Comparison of ENCODE assay signal across 8 mouse cellular contexts in the genomic region with DNA sequence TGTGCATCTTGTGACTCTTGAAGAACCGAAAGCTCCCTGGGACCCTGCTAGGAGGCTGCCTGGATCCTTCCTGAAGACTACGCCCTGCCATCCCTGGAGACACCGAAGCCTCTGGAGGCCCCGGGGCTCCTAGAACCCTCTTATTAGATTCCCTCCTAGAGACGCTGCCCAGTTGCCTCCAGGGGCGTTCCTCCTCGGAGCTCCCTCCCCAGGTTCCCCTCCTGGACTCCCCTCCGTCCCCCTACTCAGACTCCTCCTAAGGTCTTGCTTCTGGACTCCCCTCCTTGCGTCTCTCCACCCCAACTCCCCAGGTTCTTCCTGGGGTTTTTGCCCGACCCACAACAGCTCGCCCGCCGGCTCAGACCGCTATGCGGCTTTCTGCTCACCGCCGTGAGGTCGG. TPM values are rescaled to one million over a fixed set of nuclear protein-coding genes. Genes with fewer than 3 reads are reported as not detected.
DNase-seq lines count a peak whose midpoint lies in the region; ATAC-seq and TF ChIP-seq lines count a peak whose summit lies in the region.

No protein-coding gene starts in this region.

- no peaks in the 10 kb centered on the region for H3K9me3 ChIP-seq in hindbrain, postnatal 0 days (ENCODE audit: low read length)
- no peaks in the 10 kb centered on the region for H3K9me3 ChIP-seq in midbrain, embryonic 10.5 days (replicated peaks)

- peak overlapping the region; percentile 72 for H3K9ac ChIP-seq in hindbrain, postnatal 0 days (replicated peaks; ENCODE audit: low read length)

- DNase-seq in cerebellum, adult 11-12 months: no peak
- DNase-seq in thymus, adult 2 months: no peak
- DNase-seq in thymus, postnatal 25 days: no peak
- peak; percentile 28 for DNase-seq in hindbrain, postnatal 0 days (ENCODE audit: low spot score)
- no peak for DNase-seq in midbrain, embryonic 10.5 days (ENCODE audit: low spot score)
- DNase-seq in ovary, postnatal 36 days (ENCODE audit: low spot score): no peak
- no peak for DNase-seq in left cerebral cortex, adult 8-10 months (ENCODE audit: low spot score in 2 of 2)

- H3K27me3 ChIP-seq in thymus, adult 2 months (ENCODE audit: control insufficient read depth, insufficient read depth, low read length): no peaks in the 10 kb centered on the region
- H3K27me3 ChIP-seq in hindbrain, postnatal 0 days (ENCODE audit: insufficient read depth, low read length): no peaks in the 10 kb centered on the region
- H3K27me3 ChIP-seq in midbrain, embryonic 10.5 days (ENCODE audit: low read depth, poor library complexity, severe bottlenecking): no peaks in the 10 kb centered on the region

- no peaks in the 10 kb centered on the region for H3K36me3 ChIP-seq in thymus, adult 2 months (ENCODE audit: control insufficient read depth, insufficient read depth, low read length)
- no peaks in the 10 kb centered on the region for H3K36me3 ChIP-seq in hindbrain, postnatal 0 days (ENCODE audit: insufficient read depth, low read length)
- peaks cover 13% of the 10 kb centered on the region for H3K36me3 ChIP-seq in midbrain, embryonic 10.5 days

- TF ChIP-seq CTCF in thymus, adult 2 months (IDR thresholded peaks at IDR 0.05; ENCODE audit: borderline replicate concordance, control insufficient read depth, extremely low read depth, insufficient read depth, low read length, poor library complexity): no peak
- TF ChIP-seq CTCF in hindbrain, postnatal 0 days (IDR thresholded peaks at IDR 0.05; ENCODE audit: low read depth): no peak

- 4% methylated on average over 18 of the region's 18 CpGs for WGBS in thymus, adult 2 months
- WGBS in hindbrain, postnatal 0 days: under 1% methylated on average over 18 of the region's 18 CpGs
- WGBS in midbrain, embryonic 10.5 days: under 1% methylated on average over 18 of the region's 18 CpGs

- TF ChIP-seq POLR2A in thymus, adult 2 months (IDR thresholded peaks at IDR 0.05; ENCODE audit: control insufficient read depth, extremely low read depth, insufficient read depth, low read length, poor library complexity): no peak

- peak; percentile 42; the same call in 1 of the 2 replicates for ATAC-seq in cerebellum, adult (ENCODE audit: insufficient number of reproducible peaks, low FRiP score, low TSS enrichment)
- ATAC-seq in hindbrain, postnatal 0 days: no peak; the same call in 1 of the 2 replicates

- no peak overlapping the region for H3K27ac ChIP-seq in thymus, adult 2 months (ENCODE audit: control insufficient read depth, insufficient read depth, low read length)
- H3K27ac ChIP-seq in hindbrain, postnatal 0 days: peak overlapping the region; percentile 60
- peak overlapping the region; percentile 93 for H3K27ac ChIP-seq in midbrain, embryonic 10.5 days (replicated peaks)

- H3K4me3 ChIP-seq in thymus, adult 2 months (ENCODE audit: control insufficient read depth, insufficient read depth, low read length): peak overlapping the region; percentile 59
- peak overlapping the region; percentile 71 for H3K4me3 ChIP-seq in hindbrain, postnatal 0 days (ENCODE audit: low read length)
- H3K4me3 ChIP-seq in midbrain, embryonic 10.5 days: peak overlapping the region; percentile 82

- peak overlapping the region; percentile 90 for H3K4me2 ChIP-seq in hindbrain, postnatal 0 days (ENCODE audit: low read depth, low read length)

- H3K4me1 ChIP-seq in thymus, adult 2 months (replicated peaks; ENCODE audit: control insufficient read depth, insufficient read depth, low read length): peaks cover 14% of the 10 kb centered on the region
- H3K4me1 ChIP-seq in hindbrain, postnatal 0 days (ENCODE audit: insufficient read depth, low read length): peaks cover 14% of the 10 kb centered on the region
- H3K4me1 ChIP-seq in midbrain, embryonic 10.5 days: peaks cover 41% of the 10 kb centered on the region

RNA-seq across cellular contexts. Expression of a gene that starts 0.4 kb away (rescaled TPM):
- 24.1 and 27.2 TPM in 2 replicates for polyA plus RNA-seq in thymus, adult 2 months (2012; rRNA removed)
- 14.1 and 16.3 TPM in 2 replicates for total RNA-seq in hindbrain, postnatal 0 days (2014; rRNA removed)
- polyA plus RNA-seq in hindbrain, postnatal 0 days (2015; fragmentation: Nextera tagmentation; extraction: Ambion mirVana): 11.9 and 15.0 TPM in 2 replicates
- polyA plus RNA-seq in midbrain, embryonic 10.5 days (2016; fragmentation: Nextera tagmentation; extraction: Ambion mirVana): 26.5 and 26.6 TPM in 2 replicates
- total RNA-seq in left cerebral cortex, adult 8-10 months (2022): 10 to 100 TPM; 20.9 to 27.5 (median 22.3) TPM

RNA-seq across cellular contexts. Expression of a gene that starts 11.9 kb away (rescaled TPM):
- 145 and 165 TPM in 2 replicates for polyA plus RNA-seq in thymus, adult 2 months (2012; rRNA removed)
- 156 and 159 TPM in 2 replicates for total RNA-seq in hindbrain, postnatal 0 days (2014; rRNA removed)
- 304 and 314 TPM in 2 replicates for polyA plus RNA-seq in hindbrain, postnatal 0 days (2015; fragmentation: Nextera tagmentation; extraction: Ambion mirVana)
- 965 and 1,091 TPM in 2 replicates for polyA plus RNA-seq in midbrain, embryonic 10.5 days (2016; fragmentation: Nextera tagmentation; extraction: Ambion mirVana)
- total RNA-seq in left cerebral cortex, adult 8-10 months (2022): 100 to 1,000 TPM; 162 to 172 (median 168) TPM

RNA-seq across cellular contexts. Expression of a gene that starts 54.7 kb away (rescaled TPM):
- polyA plus RNA-seq in thymus, adult 2 months (2012; rRNA removed): 0.11 and 0.17 TPM in 2 replicates
- total RNA-seq in hindbrain, postnatal 0 days (2014; rRNA removed): 18.9 and 20.9 TPM in 2 replicates
- 4.5 and 4.6 TPM in 2 replicates for polyA plus RNA-seq in hindbrain, postnatal 0 days (2015; fragmentation: Nextera tagmentation; extraction: Ambion mirVana)
- 0.42 and 0.76 TPM in 2 replicates for polyA plus RNA-seq in midbrain, embryonic 10.5 days (2016; fragmentation: Nextera tagmentation; extraction: Ambion mirVana)
- total RNA-seq in left cerebral cortex, adult 8-10 months (2022): 100 to 1,000 TPM; 101 to 129 (median 109) TPM
